ENCODE assay signal across 20 mouse cellular contexts in the genomic region with DNA sequence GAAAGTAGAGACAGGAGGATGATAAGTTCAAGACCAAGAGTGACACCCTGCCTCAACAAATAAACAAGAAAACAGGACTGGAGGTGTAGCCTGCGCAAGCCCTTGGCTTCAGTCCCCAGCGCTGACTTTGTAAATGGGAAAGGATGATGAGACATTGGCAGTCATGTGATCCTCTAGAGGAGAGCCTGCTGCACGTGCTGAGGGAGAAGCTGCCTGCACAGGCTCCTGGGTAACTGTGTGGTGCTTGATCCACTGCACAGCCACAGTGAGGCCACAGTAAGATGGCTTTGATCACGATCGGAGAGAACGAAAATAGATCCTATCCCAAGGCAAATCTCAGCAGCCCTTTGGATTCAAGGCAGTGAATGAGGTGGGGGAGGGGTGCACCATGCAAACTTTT. TPM values are rescaled to one million over a fixed set of nuclear protein-coding genes. Genes with fewer than 3 reads are reported as not detected.
DNase-seq lines count a peak whose midpoint lies in the region; ATAC-seq and TF ChIP-seq lines count a peak whose summit lies in the region.
"Had no signal": no experiment of that assay in that cellular context is flagged by ENCODE, and none has a peak within 500 bp of the region (broad histone marks: within the 10 kb centered on the region; RNA-seq: fewer than 3 reads in every experiment).

No protein-coding gene starts in this region.

- H3K4me2 ChIP-seq in liver, postnatal 0 days (ENCODE audit: low read depth, low read length) = no peak overlapping the region
- H3K4me2 ChIP-seq in liver, embryonic 12.5 days = no peak overlapping the region
- H3K4me2 ChIP-seq: embryonic facial prominence, embryonic 13.5 days; kidney, embryonic 15.5 days; liver, embryonic 15.5 days had no signal

- H3K27ac ChIP-seq in liver, postnatal 0 days (ENCODE audit: low read depth) = 0 out of 2 replicates have a peak overlapping the region, but pooled peaks have one; percentile 2
- H3K27ac ChIP-seq in liver, embryonic 12.5 days = no peak overlapping the region
- H3K27ac ChIP-seq in macrophage = peak overlapping the region; percentile 73
- H3K27ac ChIP-seq: embryonic facial prominence, embryonic 13.5 days; hindbrain, postnatal 0 days; liver, embryonic 15.5 days had no signal

- no peak overlapping the region for H3K9ac ChIP-seq in liver, postnatal 0 days (replicated peaks)
- no peak overlapping the region for H3K9ac ChIP-seq in liver, embryonic 12.5 days
- H3K9ac ChIP-seq: embryonic facial prominence, embryonic 13.5 days; kidney, embryonic 15.5 days; liver, embryonic 15.5 days had no signal

- TF ChIP-seq EP300 in liver, postnatal 0 days (IDR thresholded peaks at IDR 0.05; ENCODE audit: low read depth) = no peak

- H3K36me3 ChIP-seq in liver, postnatal 0 days (replicated peaks; ENCODE audit: insufficient read depth, low read length) = no peaks in the 10 kb centered on the region
- no peaks in the 10 kb centered on the region for H3K36me3 ChIP-seq in liver, embryonic 12.5 days
- 0 out of 2 replicates have a peak, but pooled peaks cover 4% of the 10 kb centered on the region for H3K36me3 ChIP-seq in E14TG2a.4 (ENCODE audit: insufficient read depth, low read length)
- H3K36me3 ChIP-seq in macrophage (ENCODE audit: inconsistent target) = no peaks in the 10 kb centered on the region
- H3K36me3 ChIP-seq: embryonic facial prominence, embryonic 13.5 days; hindbrain, embryonic 10.5 days; kidney, embryonic 15.5 days; liver, embryonic 15.5 days had no signal

- no peaks in the 10 kb centered on the region for H3K79me2 ChIP-seq in macrophage (ENCODE audit: inconsistent target)

- TF ChIP-seq CTCF in liver, postnatal 0 days (IDR thresholded peaks at IDR 0.05; ENCODE audit: low read depth) = no peak
- TF ChIP-seq CTCF in E14TG2a.4 (conservative IDR thresholded peaks at IDR 0.05; ENCODE audit: low read length) = no peak

- H3K27me3 ChIP-seq in liver, postnatal 0 days (ENCODE audit: insufficient read depth, low read length) = no peaks in the 10 kb centered on the region
- no peaks in the 10 kb centered on the region for H3K27me3 ChIP-seq in liver, embryonic 12.5 days (replicated peaks)
- no peaks in the 10 kb centered on the region for H3K27me3 ChIP-seq in E14TG2a.4 (ENCODE audit: insufficient read depth, low read length)
- H3K27me3 ChIP-seq: embryonic facial prominence, embryonic 13.5 days; kidney, embryonic 15.5 days; liver, embryonic 15.5 days had no signal

- peaks cover 2% of the 10 kb centered on the region; the same call in 1 of the 2 replicates for H3K4me1 ChIP-seq in liver, postnatal 0 days (ENCODE audit: insufficient read depth)
- no peaks in the 10 kb centered on the region for H3K4me1 ChIP-seq in liver, embryonic 12.5 days
- H3K4me1 ChIP-seq in E14TG2a.4 (replicated peaks; ENCODE audit: low read depth, low read length) = peaks cover 36% of the 10 kb centered on the region
- H3K4me1 ChIP-seq: liver, embryonic 15.5 days had no signal

- WGBS in liver, postnatal 0 days (ENCODE audit: insufficient replicate concordance) = 64% methylated on average over 6 of the region's 6 CpGs
- WGBS in liver, embryonic 12.5 days (ENCODE audit: insufficient replicate concordance) = 66% methylated on average over 6 of the region's 6 CpGs
- 74% methylated on average over 6 of the region's 6 CpGs for WGBS in macrophage (ENCODE audit: missing documents)

- no peak overlapping the region for H3K4me3 ChIP-seq in liver, postnatal 0 days (ENCODE audit: low read depth, low read length)
- H3K4me3 ChIP-seq in liver, embryonic 12.5 days = no peak overlapping the region
- H3K4me3 ChIP-seq in E14TG2a.4 (replicated peaks; ENCODE audit: low read length) (peak overlapping the region; percentile 45; the same call in 1 of the 2 replicates), macrophage (ENCODE audit: inconsistent target) (no peak overlapping the region)
- H3K4me3 ChIP-seq: embryonic facial prominence, embryonic 13.5 days; hindbrain, embryonic 10.5 days; kidney, embryonic 15.5 days; liver, embryonic 15.5 days had no signal

- no peaks in the 10 kb centered on the region for H3K9me3 ChIP-seq in liver, postnatal 0 days (ENCODE audit: low read length)
- H3K9me3 ChIP-seq in liver, embryonic 12.5 days (replicated peaks) = no peaks in the 10 kb centered on the region
- peaks cover 31% of the 10 kb centered on the region for H3K9me3 ChIP-seq in E14TG2a.4 (ENCODE audit: low read length)
- H3K9me3 ChIP-seq: embryonic facial prominence, embryonic 13.5 days; hindbrain, embryonic 10.5 days; kidney, embryonic 15.5 days; liver, embryonic 15.5 days had no signal

- ATAC-seq in liver, postnatal 0 days = no peak
- ATAC-seq in liver, embryonic 12.5 days = no peak
- ATAC-seq: forebrain, embryonic 14.5 days; intestine, postnatal 0 days had no signal

- DNase-seq in liver, postnatal 0 days = no peak
- peak; percentile 79 for DNase-seq in ZHBTc4 (ENCODE audit: low read depth, low spot score)
- DNase-seq in adrenal gland, adult 2 months = no peak
- no peak for DNase-seq in embryo, embryonic 11 days
- no peak for DNase-seq in left cerebral cortex, adult 9 months (ENCODE audit: low spot score in 2 of 2)
- DNase-seq: cerebellum, adult 9-11 months; lung, postnatal 10 days; right cerebral cortex, adult 18-20 months; thymus, adult 18-20 months; thymus, postnatal 4 days had no signal

RNA-seq across cellular contexts. Expression of gene Elk3, which starts 54.4 kb away (rescaled TPM):
- 6.2 and 7.9 TPM in 2 replicates for polyA plus RNA-seq in liver, postnatal 0 days (2015; fragmentation: Nextera tagmentation; extraction: Ambion mirVana)
- polyA plus RNA-seq in liver, embryonic 12.5 days (2016; fragmentation: Nextera tagmentation; extraction: Ambion mirVana) = 8.6 and 9.6 TPM in 2 replicates
- 100 to 1,000 TPM in 2 of 26 experiments, 10 to 100 TPM in 23, 1 to 10 TPM in 1; 9.0 to 119 (median 25.1) TPM for total RNA-seq in macrophage (2018; cell fraction: chromatin; rRNA removed)
- total RNA-seq in macrophage (2018; cell fraction: cytosol; rRNA removed) = 10 to 100 TPM; 23.0 to 41.3 (median 26.4) TPM
- 10 to 100 TPM; 13.1 to 60.4 (median 22.7) TPM for total RNA-seq in macrophage (2018; cell fraction: nucleus; rRNA removed)
- polyA plus RNA-seq in macrophage (2018) = 22.5 to 61.1 TPM (median 23.9 TPM) in 3 replicates
- total RNA-seq in adrenal gland, adult 2 months (2021) = 10 to 100 TPM; 31.1 to 51.5 TPM
- 54.3 and 59.5 TPM in 2 replicates for polyA plus RNA-seq in adrenal gland, adult 2 months (2012; rRNA removed)
